Mouse (Mus musculus) brain, embryonic 14.5 days (tissue): ENCODE measurements around the gene Wfdc15b. TPM values are rescaled to one million over a fixed set of nuclear protein-coding genes. Genes with fewer than 3 reads are reported as not detected.

Source experiments
- DNase-seq: peaks from one replicate; pipeline ENCODE4 v3.0.0-alpha.2; 2011; ENCODE audit warnings: low read depth
- CTCF ChIP-seq: fragments of 200-500 bp; IDR thresholded peaks from 2 replicates; pipeline ENCODE4 v1.5.1; 2012; ENCODE audit warnings: inconsistent platforms, mild to moderate bottlenecking, moderate library complexity, borderline replicate concordance; ENCODE audit not compliant: insufficient read depth, insufficient read length; ENCODE audit errors: extremely low read depth
- POLR2A ChIP-seq: fragments of 200-500 bp; IDR thresholded peaks from 2 replicates; pipeline ENCODE4 v1.6.1; 2012; ENCODE audit warnings: mild to moderate bottlenecking, inconsistent platforms, borderline replicate concordance; ENCODE audit not compliant: poor library complexity, insufficient read depth, insufficient read length, severe bottlenecking; ENCODE audit errors: extremely low read depth
- polyA plus RNA-seq: library from polyadenylated mRNA; depleted of rRNA; stranded (reverse); fragments of >200 nt; gene quantifications from 2 replicates; pipeline ENCODE4 v1.2.3, GENCODE M21; 2012

Wfdc15b gene
- polyA plus RNA-seq, 1 experiment: not detected

- DNase-seq: no peak
- TF ChIP-seq CTCF: no peak
Measured at GRCm38 (mm10) chr2:164194959-164195630, 26.4 kb downstream of the Wfdc15b start.

- DNase-seq: no peak
- TF ChIP-seq POLR2A: no peak
- no peak for TF ChIP-seq CTCF
Measured at GRCm38 (mm10) chr2:164192279-164192678, 29.2 kb downstream of the Wfdc15b start.

GRCm38 (mm10) chr2:164190576-164190975 lies 30.9 kb downstream of the Wfdc15b start, which contains the start of gene Wfdc12:
Gene Wfdc12, minus strand, starts transcription at chr2:164190608.
- DNase-seq: no peak
- TF ChIP-seq CTCF (no peak), POLR2A (no peak)

GRCm38 (mm10) chr2:164188722-164189121 lies 32.7 kb downstream of the Wfdc15b start:
- TF ChIP-seq POLR2A: no peak
- peak; percentile 60; the same call in 1 of the 2 replicates for TF ChIP-seq CTCF
- DNase-seq: no peak

GRCm38 (mm10) chr2:164184145-164184719 lies 37.2 kb downstream of the Wfdc15b start:
- peak; percentile 27 for DNase-seq
- TF ChIP-seq CTCF (no peak), POLR2A (no peak)

- TF ChIP-seq POLR2A: no peak
- TF ChIP-seq CTCF: no peak
Measured at GRCm38 (mm10) chr2:164183340-164183739, 38.1 kb downstream of the Wfdc15b start.

GRCm38 (mm10) chr2:164182692-164183255 lies 38.7 kb downstream of the Wfdc15b start, which contains the start of gene Wfdc5:
Gene Wfdc5, minus strand, starts transcription at chr2:164182742.
- TF ChIP-seq CTCF (no peak), POLR2A (no peak)
- DNase-seq: no peak

More at GRCm38 (mm10) chr2:164183340-164183739, 38.1 kb downstream of the Wfdc15b start:
- DNase-seq: no peak

- no peak for TF ChIP-seq POLR2A
- no peak for TF ChIP-seq CTCF
- DNase-seq: no peak
Measured at GRCm38 (mm10) chr2:164180770-164181169, 40.7 kb downstream of the Wfdc15b start.

GRCm38 (mm10) chr2:164180124-164180523 lies 41.3 kb downstream of the Wfdc15b start:
- TF ChIP-seq POLR2A: no peak
- TF ChIP-seq CTCF: peak; percentile 43; the same call in 1 of the 2 replicates
- DNase-seq: no peak

GRCm38 (mm10) chr2:164177831-164178230 lies 43.6 kb downstream of the Wfdc15b start:
- no peak for DNase-seq
- TF ChIP-seq CTCF (no peak), POLR2A (no peak)

GRCm38 (mm10) chr2:164175850-164176249 lies 45.6 kb downstream of the Wfdc15b start:
- DNase-seq: no peak
- no peak for TF ChIP-seq POLR2A
- TF ChIP-seq CTCF: no peak
